Mouse (Mus musculus) olfactory bulb, adult 2 months (tissue): Measurements from ENCODE around the gene Zfp687. TPM values are rescaled to one million over a fixed set of nuclear protein-coding genes. Genes with fewer than 3 reads are reported as not detected.
A peak's percentile ranks its signal among the peaks of the same experiment; 100 is the strongest.

Source experiments
- H3K27ac ChIP-seq: fragments of 200-500 bp; 2 replicates; pipeline ENCODE4 v1.5.1; 2012; ENCODE audit warnings: low read depth, low read length; ENCODE audit not compliant: insufficient read depth
- H3K4me1 ChIP-seq: fragments of 200-500 bp; 2 replicates; pipeline ENCODE4 v1.6.1; 2012; ENCODE audit warnings: low read length; ENCODE audit not compliant: control insufficient read depth, insufficient read depth
- H3K4me3 ChIP-seq: fragments of 200-500 bp; 2 replicates; pipeline ENCODE4 v1.5.1; 2012; ENCODE audit warnings: mild to moderate bottlenecking, low read depth, low read length, moderate library complexity; ENCODE audit not compliant: insufficient read depth
- CTCF ChIP-seq: fragments of 200-500 bp; IDR thresholded peaks from 2 replicates; pipeline ENCODE4 v1.5.1; 2012; ENCODE audit warnings: low read depth, mild to moderate bottlenecking, low read length, moderate library complexity; ENCODE audit not compliant: insufficient read depth
- POLR2A ChIP-seq: fragments of 200-500 bp; IDR thresholded peaks from 2 replicates; pipeline ENCODE4 v1.6.1; 2012; ENCODE audit warnings: mild to moderate bottlenecking, low read depth, low read length, moderate library complexity; ENCODE audit not compliant: insufficient read depth
- WGBS: fragments of 180-500 bp; shearing (Covaris S2); methylation state at CpG from one replicate; pipeline ENCODE4 v1.1.7; 2018; 5-methylcytosine and 5-hydroxymethylcytosine counted together
- polyA plus RNA-seq: library from polyadenylated mRNA; stranded (reverse); fragments of >200 nt; gene quantifications from 2 replicates; pipeline ENCODE4 v1.2.4, GENCODE M21; 2012; ENCODE audit warnings: low replicate concordance; ENCODE audit not compliant: missing spikeins, insufficient read depth, insufficient read length

Gene Zfp687
- polyA plus RNA-seq = 132 TPM in 1 of 2 replicates, not detected in the other

DNA sequence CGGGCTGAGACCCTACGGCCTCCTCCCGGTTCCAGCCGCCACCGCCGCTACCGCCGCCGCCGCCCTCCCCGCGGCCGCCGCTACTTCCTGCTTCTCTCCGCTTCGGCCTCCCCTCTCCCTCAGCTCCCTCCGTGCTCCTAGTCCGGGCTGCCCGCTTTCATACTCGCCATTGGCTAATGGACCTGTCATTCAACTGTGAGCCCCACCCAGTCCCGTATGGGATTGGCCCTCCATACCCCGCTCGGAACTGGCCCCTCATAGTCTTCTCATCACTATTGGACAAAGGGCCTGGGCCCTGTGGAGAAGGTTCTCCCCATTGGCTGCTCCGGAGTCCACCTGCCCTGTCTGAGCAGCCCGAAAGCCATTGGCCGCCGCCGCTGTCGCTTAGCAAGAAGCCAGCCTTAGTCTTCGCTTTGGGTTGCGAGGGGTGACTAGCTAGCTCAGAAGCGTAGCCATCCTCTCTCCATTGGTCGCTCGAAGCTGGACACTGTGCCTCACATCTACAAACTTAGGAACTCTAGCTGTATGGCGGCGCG lies at the start of gene Zfp687:
Gene Zfp687, minus strand, starts transcription at position 112 of the 536 bp plus-strand sequence.
- H3K4me3 ChIP-seq = peak within 1 kb of the TSS; percentile 85
- WGBS = 1% methylated on average over 28 of the region's 37 CpGs
- H3K27ac ChIP-seq = peak within 1 kb of the TSS; percentile 91
- TF ChIP-seq CTCF (no peak), POLR2A (0 out of 2 replicates have a peak, but pooled peaks have one; percentile 44)
- H3K4me1 ChIP-seq = peaks cover 13% of the 10 kb centered on the region

DNA sequence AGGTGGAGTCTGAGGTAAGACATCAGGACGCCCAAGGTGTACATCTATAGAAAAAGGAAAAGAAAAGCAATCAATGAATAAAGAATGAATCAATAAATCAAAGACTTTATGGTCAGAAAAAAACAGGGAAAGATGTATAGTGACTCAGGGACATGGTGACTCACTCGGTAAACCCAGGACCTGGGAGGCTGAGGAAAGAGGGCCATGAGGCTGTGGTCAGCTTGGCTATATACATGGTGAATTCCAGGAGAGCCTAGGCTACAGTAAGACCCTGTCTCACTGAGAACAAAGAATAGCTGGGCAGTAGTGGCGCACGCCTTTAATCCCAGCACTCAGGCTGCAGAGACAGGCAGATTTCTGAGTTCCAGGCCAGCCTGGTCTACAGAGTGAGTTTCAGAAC lies 48.5 kb upstream of the Zfp687 start:
- H3K4me3 ChIP-seq = no peak overlapping the region
- TF ChIP-seq CTCF = no peak
- TF ChIP-seq POLR2A = no peak
- no peak overlapping the region for H3K27ac ChIP-seq
- 94% methylated on average over 4 of the region's 4 CpGs for WGBS
- peaks cover 2% of the 10 kb centered on the region; the same call in 1 of the 2 replicates for H3K4me1 ChIP-seq

DNA sequence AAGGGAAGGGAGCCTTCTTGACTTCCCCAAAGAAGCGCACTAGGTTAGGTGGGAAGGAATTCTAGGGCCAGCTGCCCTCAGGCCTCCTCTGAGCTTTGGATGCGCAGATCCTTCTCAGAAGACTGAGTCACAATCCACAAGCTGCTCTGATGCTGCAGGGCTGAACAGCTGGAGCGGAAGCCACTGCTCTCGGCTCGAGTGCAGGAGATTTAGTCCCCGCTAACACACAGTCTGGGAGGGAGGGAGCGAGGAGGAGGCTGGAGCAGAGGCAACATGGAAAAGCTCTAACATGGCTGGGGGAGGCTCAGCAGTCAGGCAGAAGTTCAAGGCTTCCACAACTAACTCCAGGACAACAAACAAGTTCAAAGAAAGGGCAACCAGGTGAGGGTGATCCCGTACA lies 42.8 kb upstream of the Zfp687 start:
- peak overlapping the region; percentile 50 for H3K27ac ChIP-seq
- peaks cover 6% of the 10 kb centered on the region; the same call in 1 of the 2 replicates for H3K4me1 ChIP-seq
- no peak for TF ChIP-seq CTCF
- TF ChIP-seq POLR2A = no peak
- no peak overlapping the region for H3K4me3 ChIP-seq
- 42% methylated on average over 8 of the region's 8 CpGs for WGBS

DNA sequence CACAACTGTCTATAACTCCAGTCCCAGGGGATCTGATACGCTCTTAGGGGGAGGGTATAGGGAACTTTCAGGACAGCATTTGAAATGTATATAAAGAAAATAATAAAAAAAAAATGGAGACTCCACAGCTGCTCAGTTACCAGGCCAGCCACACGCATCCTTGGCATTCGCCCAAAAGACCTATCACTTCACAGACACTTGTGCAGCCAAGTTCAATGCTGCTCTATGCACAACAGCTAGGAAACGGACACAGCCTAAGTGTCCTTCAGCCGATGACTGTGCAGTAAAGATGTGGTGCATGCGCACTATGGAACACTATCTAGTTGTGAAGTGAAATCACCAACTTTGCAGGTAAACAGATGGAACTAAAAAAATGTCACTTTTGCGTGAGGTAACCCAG lies 41.0 kb upstream of the Zfp687 start:
- Histone ChIP-seq H3K4me3 (no peak overlapping the region), H3K27ac (no peak overlapping the region), H3K4me1 (peaks cover 6% of the 10 kb centered on the region; the same call in 1 of the 2 replicates)
- 86% methylated on average over 7 of the region's 7 CpGs for WGBS
- no peak for TF ChIP-seq POLR2A
- TF ChIP-seq CTCF = no peak

DNA sequence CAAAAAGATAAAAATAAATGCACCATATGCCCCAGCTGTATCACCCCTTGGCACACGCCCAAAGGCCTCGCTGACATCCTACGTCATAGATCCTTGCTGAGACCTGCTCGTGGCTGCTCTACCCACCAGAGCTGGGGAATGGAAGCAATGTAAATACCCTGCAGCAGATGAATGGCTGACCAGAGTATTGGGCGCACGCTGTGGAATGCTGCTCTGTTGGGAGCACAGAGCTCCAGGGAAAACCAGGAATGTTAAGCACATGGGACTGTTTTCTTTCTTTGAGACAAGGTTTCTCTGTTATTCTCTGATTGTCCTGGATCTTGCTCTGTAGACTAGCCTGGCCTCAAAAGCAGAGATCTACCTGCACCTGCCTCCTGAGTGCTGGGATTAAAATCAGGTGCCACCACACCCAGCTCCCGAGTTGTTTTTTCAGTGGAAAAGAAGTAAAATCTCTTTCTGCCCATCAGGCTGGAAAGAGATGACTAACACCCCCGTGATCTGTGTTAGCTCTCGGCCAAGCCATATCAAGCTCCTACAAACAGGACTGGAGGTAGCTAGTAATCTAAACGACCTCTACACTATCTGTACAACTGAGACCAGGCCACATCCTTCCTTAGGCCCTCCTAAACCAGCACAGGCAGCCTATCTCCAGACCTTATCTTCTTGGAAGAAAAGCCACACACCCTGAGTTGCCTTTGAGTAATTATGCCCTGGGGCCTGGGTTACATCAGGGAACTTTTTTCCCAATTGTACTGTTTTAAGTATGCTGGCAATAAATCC lies 39.4 kb upstream of the Zfp687 start:
- no peak for TF ChIP-seq CTCF
- no peak for TF ChIP-seq POLR2A
- Histone ChIP-seq H3K4me3 (no peak overlapping the region), H3K27ac (no peak overlapping the region), H3K4me1 (peaks cover 6% of the 10 kb centered on the region; the same call in 1 of the 2 replicates)
- 39% methylated on average over 10 of the region's 10 CpGs for WGBS

DNA sequence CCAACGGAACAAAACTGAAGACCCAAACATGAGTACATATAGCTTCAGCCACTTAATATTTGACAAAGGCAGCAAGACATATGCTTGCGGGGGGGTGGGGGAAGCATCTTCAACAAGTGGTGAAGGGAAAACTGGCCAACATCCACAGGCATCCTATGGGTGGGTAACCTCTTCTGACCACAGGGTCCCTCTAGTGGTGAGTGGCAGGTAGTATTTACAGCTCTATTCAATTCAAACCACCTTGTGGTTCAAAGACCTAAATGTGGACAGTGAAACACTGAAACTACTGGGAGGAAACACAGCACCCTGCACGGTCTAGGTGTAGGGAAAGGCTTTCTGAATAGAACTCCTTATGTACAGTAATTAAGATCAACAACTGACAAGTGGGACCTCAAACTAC lies 38.5 kb upstream of the Zfp687 start:
- Histone ChIP-seq H3K4me3 (no peak overlapping the region), H3K4me1 (peaks cover 3% of the 10 kb centered on the region; the same call in 1 of the 2 replicates), H3K27ac (no peak overlapping the region)
- TF ChIP-seq POLR2A (no peak), CTCF (peak; percentile 38; the same call in 1 of the 2 replicates)
- WGBS = 41% methylated on average over 3 of the region's 3 CpGs

DNA sequence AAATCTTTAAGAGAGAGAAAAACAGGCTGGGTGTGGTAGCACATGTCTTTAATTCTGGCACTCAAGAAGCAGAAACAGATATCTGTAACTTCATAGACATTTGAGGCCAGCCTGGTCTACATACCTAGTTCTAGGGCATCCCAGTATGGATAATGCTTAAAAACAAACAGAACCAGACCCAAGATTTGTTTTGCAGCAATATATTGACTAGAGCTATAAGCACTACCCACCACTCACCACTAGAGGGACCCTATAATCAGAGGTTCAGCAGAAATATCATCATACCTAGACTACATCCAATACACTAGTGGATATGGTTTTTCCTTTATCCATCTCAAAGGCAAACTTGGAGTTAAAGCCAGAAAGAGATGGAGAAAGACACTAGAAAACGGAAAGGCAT lies 37.7 kb upstream of the Zfp687 start:
- 41% methylated on average over 1 of the region's 1 CpGs for WGBS
- TF ChIP-seq CTCF = no peak
- no peak for TF ChIP-seq POLR2A
- Histone ChIP-seq H3K27ac (no peak overlapping the region), H3K4me3 (no peak overlapping the region), H3K4me1 (peaks cover 3% of the 10 kb centered on the region; the same call in 1 of the 2 replicates)

DNA sequence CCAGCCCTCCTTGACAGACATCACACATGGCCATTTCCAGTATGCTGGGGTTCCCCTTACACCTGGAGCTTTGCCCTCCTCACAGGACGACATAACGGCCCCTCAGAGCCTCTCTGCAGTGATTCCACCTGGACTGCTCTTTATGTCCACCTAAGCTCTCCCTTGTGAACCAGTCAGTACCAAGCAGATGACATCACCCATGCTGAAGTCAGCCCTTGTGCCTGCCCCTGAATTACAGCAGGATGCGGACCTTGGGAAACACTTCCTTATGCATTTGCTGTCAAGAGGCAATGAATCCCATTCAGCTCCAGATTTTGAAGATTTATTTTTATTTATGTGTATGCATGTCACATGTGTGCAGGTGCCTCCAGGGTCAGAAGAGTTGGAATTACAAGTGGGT lies 32.7 kb upstream of the Zfp687 start:
- Histone ChIP-seq H3K27ac (no peak overlapping the region), H3K4me1 (no peaks in the 10 kb centered on the region), H3K4me3 (no peak overlapping the region)
- WGBS = 74% methylated on average over 3 of the region's 3 CpGs
- TF ChIP-seq CTCF = no peak
- TF ChIP-seq POLR2A = no peak

DNA sequence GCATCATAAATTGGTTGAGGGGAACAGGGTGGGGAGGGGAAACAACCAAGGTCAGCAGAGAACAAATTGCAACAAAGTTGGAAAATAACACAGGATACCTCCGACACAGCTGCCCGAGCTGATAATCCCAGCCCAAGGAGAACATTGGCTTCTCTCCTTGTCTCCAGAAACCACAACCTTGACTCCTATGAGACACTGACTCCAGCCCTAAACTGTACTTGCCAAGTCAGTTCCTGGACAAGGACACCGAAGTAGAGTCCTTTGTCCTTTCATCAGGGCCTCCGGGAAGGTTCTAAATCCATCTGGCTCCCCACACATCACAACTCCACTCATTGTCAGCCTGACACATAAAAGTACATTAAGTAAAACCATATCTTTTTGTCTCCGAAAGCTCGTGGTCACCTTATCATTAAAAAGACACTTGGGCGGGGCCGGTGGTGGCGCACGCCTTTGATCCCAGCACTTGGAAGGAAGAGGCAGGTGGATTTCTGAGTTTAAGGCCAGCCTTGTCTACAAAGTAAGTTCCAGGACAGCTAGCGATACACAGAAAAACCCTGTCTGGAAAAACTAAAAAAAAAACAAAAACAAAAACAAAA lies 31.3 kb upstream of the Zfp687 start:
- Histone ChIP-seq H3K4me1 (no peaks in the 10 kb centered on the region), H3K4me3 (no peak overlapping the region), H3K27ac (no peak overlapping the region)
- WGBS = 91% methylated on average over 11 of the region's 11 CpGs
- TF ChIP-seq POLR2A (no peak), CTCF (no peak)
